Mouse (Mus musculus) adrenal gland, postnatal 4 days (tissue): ENCODE data around the gene Slfn14. TPM values are rescaled to one million over a fixed set of nuclear protein-coding genes. Genes with fewer than 3 reads are reported as not detected.
"Not testable (repeated sequence)": the region's sequence is repeated elsewhere in the genome, so short reads cannot be mapped to it uniquely, and the experiment has no call there.

ENCODE experiments used
- DNase-seq, 2 experiments: peaks; one replicate each; pipeline ENCODE4 v3.0.0; 2021 to 2022; ENCODE audit warnings: low spot score in 2 of 2, mixed read lengths in 2 of 2
- long read RNA-seq, 2 experiments: library from polyadenylated mRNA; stranded (forward); transcript quantifications; one replicate each; pipeline ENCODE4 v2.0.0; 2021
- total RNA-seq, 2 experiments: library from RNA; stranded (reverse); gene quantifications; 2 replicates each; pipeline ENCODE4 v1.2.3; 2021

The Slfn14 gene
- total RNA-seq = 1 to 10 TPM; 1.9 to 3.7 TPM
- long read RNA-seq, experiment 1 = 0 reads
- long read RNA-seq, experiment 2, partial matches to known transcripts = 0 of 2 reads
- long read RNA-seq, experiment 2, other reads (novel, unspliced or antisense) = 0 of 2 reads

DNA sequence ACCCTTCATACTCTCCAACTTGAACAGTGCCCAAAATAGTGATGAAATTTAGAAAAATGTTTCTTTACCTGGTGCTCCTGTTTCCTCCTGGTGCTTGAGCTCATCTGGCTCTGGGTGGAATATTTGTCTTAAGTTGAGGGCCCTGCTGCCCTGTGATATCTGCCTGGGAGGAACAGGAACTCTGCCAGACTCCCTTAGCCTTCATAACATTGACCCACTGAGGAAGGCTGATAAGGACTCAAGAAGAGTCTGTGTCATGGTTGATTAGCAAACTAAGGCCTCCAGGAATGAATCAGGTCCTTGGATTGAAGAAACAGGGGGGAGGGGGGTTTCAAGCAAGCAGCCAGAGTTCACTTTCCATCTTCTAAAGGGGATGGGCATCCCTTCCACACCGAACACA is at the start of gene Slfn14:
TSS of gene Slfn14 (minus strand) at position 161 of the 400 bp plus-strand sequence.
- DNase-seq = no peak

DNA sequence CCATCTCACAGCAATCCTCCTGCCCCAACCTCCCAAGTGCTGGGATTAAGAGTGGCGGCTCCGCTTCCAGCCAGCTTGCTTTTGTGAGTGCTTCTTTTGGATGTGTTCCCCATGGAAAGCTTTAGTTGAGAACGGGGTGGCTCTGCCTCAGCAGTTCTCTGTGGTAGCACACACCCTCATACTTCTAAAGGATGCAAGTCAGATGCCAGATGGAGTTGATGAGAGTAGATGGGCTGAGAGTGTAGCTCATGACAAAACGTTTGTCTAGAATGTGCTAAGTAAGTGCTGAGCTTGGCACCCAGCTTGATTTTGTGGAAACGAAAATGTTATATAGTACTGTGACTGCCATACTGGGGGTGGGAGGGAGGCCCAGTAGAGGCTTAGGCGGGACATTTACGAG is 49.3 kb upstream of the Slfn14 start:
- DNase-seq = no peak

DNA sequence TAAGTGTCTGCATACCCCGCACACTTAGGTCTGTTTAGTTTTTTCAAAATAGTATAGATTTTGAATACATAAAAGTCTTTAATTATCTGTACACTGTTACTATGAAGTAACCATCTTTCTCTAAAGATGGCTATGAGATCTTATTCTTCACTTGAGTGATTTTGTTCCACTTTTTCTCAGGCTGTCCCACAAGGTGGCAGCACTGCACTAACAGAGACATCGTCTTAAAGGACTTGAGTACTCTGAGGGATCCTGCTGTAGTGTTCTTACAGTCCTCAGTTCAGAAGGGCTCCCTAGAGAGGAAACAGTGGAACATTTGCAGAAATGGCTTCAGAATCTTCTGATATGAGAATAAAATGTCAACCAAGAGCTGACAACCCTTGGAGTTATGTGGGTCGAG is 40.9 kb upstream of the Slfn14 start:
- no peak for DNase-seq

DNA sequence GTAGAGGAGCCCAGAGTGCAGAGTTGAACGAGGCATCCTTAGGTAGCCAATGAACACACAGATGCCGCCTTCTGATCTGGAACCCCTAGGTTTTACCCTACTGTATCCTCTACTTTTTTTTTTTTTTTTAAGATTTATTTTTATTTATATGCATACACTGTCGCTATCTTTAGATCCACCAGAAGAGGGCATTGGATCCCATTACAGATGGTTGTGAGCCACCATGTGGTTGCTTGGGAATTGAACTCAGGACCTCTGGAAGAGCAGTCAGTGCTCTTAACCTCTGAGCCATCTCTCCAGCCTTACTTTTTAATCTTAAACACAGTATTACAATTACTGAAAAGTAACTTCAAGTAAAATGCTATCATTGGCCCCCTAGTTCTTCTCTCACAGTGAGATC is 40.2 kb upstream of the Slfn14 start:
- DNase-seq = not testable (repeated sequence)

DNA sequence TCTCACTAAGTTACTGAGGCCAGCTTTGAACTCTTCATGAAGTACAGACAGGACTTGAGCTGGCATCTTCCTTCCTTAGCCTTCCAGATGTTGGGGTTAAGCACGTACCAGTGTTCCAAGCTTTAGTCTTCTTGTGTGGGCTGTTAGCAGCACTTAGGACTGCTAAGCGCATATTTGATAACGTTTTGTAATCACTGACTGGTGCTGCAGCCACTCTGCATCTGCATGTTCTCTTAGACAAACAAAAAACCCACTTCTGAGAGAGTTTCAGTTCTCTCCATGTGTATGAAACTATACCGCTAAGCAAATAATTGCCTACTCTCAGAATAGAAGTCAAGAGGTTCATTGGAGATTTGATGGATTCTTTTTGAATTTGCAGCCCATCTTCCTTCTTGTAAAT is 32.5 kb upstream of the Slfn14 start:
- no peak for DNase-seq

DNA sequence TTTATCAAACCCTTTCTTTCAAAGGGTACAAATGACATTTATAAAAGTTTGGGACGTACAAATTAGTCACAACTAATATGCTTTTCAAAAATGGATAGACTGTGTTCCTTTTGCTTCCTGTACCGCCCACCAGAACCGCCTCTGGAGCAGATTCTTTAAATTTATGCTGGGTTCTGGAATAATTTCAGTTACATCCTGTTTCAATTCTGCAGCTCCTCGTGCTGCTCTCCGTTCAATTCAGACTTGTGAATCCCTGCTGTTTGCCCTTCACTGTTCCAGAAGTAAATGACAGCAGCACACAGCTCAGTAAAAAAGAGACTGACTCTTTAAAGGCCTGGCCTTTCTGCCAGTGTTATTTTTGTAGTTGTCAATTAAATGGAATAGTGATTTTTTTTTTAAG is 25.9 kb upstream of the Slfn14 start:
- no peak for DNase-seq

DNA sequence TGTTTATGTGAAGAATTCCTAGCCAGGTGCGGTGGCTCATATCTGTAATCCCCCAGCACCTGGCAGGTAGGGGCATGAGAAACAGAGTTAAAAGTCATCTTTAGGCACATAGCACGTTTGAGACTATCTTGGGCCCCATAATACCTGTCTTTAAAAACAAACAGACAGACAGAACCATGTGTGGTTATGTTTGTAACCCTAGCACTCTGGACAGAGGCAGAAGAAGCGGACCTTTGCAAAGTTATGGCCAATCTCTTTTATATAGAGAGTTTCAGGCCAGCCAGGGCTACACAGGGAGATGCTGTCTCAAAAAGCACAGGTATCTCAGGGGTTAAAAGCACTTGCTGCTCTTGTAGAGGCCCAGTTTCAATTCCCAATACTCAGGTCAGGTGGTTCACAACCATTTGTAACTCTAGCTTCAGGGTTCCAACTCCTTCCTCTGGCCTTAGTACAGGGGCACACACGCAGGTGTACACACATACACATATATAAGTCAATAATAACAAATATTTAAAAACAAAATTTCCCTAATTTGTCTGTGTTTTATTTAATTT is 20.3 kb upstream of the Slfn14 start:
- DNase-seq = no peak

DNA sequence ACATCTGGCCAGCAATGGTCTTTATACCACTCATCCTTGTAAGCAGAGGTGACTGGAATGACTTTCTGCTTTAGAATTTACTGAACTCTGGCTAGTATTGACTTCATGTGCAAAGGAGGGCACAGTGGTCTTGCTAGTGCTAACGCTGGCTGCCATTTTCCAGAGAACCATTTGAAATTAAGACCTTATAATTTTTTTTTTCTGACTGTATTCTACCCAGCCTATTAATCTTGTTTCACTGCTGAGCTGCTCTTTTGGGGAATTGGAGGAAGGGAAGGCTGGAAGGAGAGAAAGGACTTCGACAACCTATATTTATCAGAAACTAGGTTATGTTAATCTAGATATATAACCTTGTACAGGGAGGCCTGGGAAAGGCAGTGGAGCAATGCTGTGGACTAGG is 18.0 kb upstream of the Slfn14 start:
- DNase-seq = no peak

DNA sequence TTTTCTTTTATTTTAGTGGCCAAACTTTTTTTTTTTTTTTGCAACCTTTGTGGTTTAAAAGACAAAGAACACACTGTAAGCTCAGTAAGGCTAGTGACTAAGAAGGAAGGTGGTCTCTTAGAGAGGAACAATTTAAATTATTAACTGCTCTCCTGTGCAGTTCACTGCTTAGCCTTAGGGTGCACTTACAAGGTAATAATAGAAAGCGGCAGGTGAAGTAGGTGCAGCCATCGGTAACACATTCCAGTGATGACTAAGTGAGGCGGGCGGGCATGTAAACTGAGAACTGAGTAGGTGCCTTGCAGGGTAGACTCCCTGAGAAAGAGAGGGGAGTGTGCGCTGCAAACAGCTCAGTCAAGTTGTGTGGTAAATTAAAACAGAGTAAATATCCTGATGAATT is 17.2 kb upstream of the Slfn14 start:
- no peak for DNase-seq

DNA sequence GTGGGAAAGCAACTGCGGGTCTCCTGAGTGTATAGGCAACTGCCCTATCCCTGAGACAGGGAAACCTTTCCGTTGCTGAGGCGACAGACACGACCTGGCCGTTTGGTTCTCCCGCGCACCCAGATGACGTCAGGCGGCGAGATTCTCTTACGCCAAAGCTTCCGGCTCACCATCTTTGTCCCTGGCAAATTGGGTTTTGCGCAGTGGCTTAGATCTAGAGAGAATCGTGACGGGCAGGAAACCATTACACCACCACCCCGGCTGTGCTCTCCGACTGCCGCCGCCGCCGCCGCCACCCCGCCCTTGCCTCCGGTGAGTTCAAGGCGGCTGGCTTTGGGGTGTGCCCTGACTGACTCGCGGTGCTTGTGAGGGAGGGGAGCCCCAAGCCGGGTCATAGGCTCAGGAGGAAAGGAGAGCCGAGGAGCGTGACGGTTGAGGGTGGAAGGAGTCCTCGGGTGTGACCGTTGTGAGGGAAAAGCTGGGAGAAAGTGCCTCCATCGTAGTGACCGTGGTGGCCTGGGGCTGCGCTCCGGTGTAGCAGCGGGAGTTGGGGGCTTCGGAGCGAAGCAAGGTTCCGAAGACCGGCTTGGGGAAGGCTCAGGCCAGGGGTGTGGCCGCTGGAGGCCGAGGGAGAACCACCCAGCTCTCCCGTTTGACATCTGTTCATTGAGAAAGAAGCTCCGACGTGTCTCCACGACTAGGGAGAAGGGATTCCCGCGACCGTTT is 16.2 kb upstream of the Slfn14 start, which contains the start of gene Pex12:
TSS of gene Pex12 (minus strand) at position 61 of the 726 bp plus-strand sequence.
- DNase-seq = peak; percentile 77 to 88

DNA sequence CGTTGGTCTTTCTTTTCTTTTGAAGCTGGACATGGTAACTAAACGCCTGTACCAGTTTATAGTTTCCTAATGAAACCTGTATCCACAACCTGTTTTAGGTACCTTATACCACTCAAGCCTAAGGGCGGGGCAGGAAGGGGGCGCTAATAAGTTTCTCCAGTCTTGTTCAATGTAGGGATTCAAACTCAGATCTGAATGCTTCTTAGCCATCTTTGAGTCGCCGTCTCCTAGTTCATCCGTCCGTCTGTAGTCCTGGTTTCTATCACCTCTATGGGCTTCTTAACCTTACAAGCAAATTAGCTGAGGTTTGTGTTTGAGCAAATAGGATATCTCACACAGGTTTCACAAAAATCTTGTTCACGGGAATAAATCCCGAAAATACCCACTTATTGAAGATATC is 15.6 kb upstream of the Slfn14 start:
- no peak for DNase-seq

DNA sequence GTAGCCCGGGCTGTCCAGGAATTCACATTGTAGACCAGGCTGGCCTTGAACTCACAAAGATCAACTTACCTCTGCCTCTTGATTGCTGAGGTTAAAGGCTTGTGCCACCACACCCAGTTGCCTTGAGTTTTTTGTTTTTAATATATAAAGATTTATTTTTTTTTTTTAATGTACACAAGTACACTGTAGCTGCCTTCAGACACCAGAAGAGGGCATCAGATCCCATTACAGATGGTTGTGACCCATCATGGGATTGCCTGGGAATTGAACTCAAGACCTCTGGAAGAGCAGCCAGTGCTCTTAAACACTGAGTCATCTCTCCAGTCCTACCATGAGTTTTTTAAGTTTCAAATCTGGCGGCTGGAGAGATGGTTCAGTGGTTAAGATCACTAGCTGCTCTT is 14.9 kb upstream of the Slfn14 start:
- no peak for DNase-seq

DNA sequence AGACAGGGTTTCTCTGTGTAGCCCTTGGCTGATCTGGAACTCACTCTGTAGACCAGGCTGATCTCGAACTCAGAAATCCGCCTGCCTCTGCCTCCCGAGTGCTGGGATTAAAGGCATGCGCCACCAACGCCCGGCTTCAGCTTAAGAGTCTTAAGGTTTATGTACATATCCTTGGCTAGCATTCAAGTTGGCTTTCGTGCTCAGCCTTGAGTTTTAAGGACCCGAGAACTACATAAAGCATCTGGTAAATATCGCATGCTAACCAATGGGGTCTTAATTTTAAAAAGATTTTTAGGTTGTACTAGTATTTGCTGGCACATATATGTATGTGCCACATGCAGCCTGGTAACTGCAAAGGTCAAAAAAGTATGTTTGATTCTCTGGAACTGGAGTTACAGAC is 13.2 kb upstream of the Slfn14 start:
- no peak for DNase-seq

DNA sequence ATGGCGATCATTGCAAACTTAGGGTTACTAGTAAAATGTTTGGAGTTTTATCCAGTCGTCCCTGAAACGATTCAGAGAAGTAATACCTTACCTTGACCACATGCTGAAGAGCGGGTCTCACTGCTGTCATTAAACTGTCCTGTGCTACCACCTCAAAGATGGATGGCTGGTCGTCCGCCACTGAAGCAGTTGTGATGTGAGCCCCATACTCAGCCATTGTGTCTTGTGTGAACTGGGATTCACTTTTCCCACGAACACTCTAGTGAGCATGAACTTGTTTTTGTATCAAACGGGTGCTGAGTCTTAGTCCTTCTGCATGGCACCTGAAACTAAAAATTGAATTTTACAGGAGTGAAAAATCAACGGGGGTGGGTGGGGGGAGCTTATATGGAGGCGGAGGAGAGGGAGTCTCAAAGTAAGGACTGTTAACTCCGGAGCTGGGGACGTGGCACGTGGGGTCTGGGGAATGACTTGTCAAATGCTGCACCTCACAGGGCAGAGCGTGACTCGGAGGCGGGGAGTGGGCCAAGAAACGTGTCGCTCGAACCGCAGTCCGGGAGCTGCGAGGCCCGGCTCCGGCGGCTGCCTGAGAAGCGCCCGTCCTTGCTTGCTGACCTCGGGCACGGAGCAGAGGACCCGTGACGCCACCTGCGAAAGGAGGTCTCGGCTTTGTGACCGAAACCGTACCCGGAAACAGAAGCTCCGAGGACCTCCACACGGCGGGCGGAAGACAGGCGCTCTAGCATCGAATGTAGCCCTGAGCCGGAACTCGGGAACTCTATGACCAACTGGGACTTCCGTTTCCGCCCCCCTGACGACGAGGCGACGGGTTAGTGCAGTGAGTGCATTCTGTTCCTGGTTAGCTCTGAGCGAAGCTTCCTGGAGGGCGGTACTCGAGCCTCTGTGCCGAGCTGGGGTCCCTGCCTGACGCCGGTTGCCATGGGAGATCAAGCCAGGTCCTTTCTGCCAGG is 12.0 kb upstream of the Slfn14 start, which contains the start of gene Ap2b1:
TSS of gene Ap2b1 (plus strand) at position 800 of the 971 bp plus-strand sequence.
- peak; percentile 74 to 86 for DNase-seq

DNA sequence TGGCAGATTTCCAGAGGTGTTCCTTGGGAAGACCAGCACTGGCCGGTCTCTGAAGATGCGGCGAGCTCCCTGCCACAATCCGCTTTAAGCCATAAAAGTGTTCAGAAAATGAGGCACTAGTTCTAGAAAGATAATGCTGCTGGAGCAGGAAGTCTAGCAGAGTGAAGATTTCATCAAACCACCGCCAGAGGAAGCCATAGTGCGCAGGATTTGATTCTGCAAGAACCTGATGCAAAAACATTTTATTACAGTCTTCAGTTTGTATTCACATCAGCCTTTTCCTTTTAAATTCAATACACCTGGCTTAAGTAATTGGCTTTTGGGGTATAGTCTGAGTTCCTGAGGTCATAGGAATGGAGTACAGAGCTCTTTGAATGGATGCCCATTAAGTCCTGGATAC is 11.3 kb upstream of the Slfn14 start:
- no peak for DNase-seq

DNA sequence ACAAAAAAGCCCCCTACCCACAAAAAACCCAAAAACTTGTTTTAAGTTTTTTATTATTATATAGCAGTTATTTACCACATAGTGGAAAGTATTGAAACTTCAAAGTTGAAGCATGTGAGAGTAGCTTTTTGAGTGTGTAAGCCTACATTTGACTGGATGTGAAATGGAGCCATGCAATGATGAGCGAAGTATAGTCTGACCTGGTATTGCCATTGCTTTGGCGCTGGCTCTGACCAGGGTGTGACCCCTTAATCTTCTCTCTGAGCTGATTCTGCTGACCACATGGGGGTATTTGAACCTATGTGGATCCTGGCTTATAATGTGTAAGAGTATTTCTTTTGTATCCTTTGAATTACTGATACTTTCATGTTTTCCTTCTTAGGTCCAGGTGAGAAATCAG is 7.6 kb upstream of the Slfn14 start:
- DNase-seq = no peak

DNA sequence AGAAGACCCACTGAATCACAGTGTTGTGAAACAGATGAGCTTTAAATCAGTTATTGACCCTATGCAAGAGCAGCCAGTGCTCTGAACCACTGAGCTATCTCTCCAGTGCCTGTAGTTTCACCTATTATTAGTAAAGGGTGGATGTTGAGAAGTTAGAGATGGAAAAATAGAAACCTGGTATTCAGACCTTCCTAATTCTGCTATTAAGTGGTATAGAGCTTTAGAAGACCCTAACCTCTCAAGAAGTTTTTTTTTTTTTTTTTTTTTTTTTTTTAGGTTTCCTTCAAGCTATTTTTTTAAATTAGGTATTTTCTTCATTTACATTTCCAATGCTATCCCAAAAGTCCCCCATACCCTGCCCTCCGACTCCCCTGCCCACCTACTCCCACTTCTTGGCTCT is 6.7 kb upstream of the Slfn14 start:
- no peak for DNase-seq

DNA sequence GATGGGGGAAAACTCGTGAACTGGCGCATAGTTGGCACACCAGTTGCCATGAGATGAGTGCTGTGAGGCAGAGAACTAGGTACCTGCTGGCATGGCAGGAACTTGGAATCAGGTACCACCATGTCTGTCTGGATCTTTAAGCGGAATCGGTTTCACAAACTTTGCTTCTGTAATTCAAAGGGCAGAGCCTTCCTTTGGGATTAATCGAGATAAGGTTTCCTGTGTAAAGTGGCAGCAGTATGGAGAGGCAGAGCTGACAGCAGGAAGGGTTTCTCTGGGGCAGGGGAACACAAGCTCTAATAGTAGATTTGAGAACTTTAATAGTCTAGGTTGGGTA is 5.7 kb upstream of the Slfn14 start:
- DNase-seq = no peak

DNA sequence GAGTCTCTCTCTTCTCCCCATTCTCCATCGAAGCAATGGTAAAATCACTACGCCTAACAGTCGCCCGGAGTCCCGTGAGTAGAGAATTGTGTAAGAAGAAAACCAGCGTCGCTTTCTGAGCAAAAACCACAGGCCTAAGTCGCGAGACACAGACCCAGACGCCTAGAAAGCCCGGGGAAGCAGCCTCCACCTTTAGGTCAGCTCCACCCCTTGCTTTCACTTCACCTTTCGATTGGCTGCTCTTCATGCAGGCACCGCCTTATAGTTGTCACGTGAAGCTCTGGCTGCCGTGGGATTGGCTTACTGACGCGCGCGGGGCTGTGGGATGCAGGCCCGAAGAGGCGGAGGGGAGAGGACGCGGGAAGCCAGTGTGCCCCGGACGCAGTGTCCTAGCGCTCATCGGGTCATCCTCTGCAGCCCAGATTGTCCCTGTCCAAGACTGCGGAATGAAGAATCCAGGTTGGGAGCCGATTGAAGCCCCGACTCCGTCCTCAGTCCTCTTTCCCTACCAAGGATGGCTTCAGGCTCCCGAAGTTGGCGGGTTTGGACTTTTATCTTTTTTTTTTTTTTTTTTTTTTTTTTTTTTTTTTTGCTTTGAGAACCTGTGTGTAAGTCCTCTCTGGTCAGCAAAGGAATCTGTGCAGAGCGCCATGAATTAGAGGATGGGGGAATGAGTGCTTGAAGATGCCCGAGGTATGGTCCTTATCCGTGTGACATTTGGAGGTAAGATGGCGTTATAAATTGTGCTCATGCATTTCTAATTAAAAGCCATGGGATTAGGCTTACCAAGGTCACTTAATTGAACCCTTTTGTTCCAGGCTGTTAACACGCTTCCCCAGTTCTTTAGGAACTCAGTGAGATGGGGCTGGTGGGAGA is 5.1 kb upstream of the Slfn14 start:
- peak; percentile 77 to 87 for DNase-seq

DNA sequence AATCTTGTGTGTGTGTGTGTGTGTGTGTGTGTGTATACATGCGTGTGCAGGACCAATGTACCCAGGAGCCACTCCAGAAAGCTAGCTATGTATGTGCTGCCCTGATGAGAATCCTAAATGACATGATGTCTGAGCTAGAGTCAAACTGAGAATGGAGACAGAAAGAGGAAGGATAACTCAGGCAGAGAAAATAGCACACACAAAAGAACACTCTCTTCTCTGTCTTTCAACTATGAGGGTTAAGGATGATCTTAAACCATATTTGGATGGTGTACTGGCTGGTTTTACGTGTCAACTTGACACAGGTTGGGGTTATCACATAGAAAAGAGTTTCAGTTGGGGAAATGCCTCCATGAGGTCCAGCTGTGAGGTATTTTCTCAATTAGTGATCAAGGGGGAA is 3.1 kb upstream of the Slfn14 start:
- DNase-seq = no peak

DNA sequence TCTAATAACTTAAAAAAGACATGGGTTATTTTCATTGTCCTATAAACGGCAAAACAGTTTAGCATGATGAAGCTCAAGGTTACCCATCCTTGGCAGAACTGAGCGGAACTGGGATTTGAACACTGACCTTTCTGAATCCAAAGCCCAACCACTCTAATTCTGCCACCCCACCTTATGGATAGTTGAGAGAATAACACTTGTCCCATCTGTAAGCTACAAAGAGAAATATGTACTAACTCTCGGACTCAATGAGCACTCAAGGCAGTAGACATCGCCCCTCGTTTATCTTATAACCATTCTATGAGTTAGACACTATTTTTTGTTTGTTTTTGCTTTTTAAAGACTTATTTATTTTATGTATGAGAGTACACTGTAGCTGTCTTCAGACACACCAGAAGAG is 2.5 kb upstream of the Slfn14 start:
- DNase-seq = no peak
